Mouse (Mus musculus): ENCODE data around the gene Fat3.

DNA sequence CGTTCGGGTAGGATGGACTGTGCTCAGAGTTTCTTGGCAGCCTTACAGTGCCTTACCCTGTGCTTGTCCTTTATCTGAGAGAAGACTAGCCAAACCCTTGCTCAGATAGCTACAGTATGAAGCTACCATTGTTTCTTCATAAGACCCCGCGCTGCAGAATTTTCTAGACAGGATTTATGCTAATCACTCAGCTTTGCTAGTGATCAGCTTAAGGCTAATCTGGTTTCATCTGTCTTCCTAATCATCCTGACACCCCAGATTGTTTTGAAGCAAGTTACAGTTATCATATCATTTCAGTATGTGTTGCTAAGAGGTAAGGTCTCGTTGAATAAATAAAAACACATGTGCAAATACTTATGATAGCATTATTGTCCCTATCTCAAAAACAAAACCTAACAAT is 493.6 kb downstream of the Fat3 start:
- TF ChIP-seq HCFC1 (IDR thresholded peaks at IDR 0.05; ENCODE audit: borderline replicate concordance, insufficient read depth, low read length): no peak
- TF ChIP-seq MAFK (IDR thresholded peaks at IDR 0.05; ENCODE audit: insufficient read depth, low read depth, low read length): no peak
- no peak for TF ChIP-seq ZC3H11A (IDR thresholded peaks at IDR 0.05; ENCODE audit: borderline replicate concordance, low read depth, low read length)
- TF ChIP-seq CHD2 (IDR thresholded peaks at IDR 0.05; ENCODE audit: low read depth, low read length): no peak

Measured in ES-E14 (cell line).